Mouse (Mus musculus): ENCODE measurements around the gene Gtf2i.
A peak's percentile ranks its signal among the peaks of the same experiment; 100 is the strongest.
"Not testable (repeated sequence)": the region's sequence is repeated elsewhere in the genome, so short reads cannot be mapped to it uniquely, and the experiment has no call there.

Gtf2i gene

DNA sequence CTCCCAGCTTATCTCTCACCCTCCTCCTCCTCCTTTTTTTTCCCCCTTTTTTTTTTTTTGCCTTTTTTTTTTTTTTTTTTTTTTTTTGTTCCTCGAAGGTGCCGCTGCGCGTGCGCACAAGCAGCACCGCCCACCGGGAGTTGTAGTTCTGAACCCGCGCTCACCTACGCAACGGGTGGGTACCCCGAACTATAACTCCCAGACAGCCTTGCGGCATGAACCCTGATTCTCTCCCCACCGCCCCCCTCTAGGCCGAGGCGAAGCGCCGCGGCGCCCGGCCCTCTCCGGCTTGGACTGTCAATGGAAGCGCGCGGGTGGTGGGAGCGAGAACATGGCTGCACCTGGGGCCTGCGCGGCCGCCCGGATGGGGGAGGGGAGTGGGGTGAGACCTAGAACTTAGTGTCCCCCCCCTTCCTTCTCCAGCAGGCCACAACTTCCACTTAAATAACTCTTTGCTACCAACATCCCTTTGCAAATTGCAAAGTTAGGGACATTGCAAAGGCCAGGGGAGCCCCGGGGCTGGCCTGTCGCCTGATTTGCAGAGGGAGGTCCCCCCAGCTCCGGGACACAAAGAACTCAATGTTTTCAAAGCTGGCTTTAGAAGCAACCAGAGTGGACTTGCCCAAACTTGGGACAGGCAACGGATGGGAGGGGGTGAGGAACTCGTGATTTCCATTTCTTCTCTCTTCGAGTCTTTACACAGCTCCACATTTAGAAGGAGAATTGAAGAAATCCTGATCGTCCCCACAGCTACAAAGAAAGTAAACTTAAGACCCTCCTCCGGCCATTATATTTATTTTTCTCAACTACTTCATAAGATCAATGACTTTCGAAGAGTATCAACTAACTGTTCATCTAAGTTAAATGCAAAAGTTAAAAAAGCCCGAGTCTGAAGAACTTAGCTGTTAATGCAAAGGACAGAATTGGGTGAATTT lies at the start of gene Gtf2i:
Gtf2i (minus strand) TSS at position 73 of the 935 bp plus-strand sequence.
- DNase-seq, result peak; percentile 97 to 98

GRCm38 (mm10) chr5:134359101-134359500 lies 44.5 kb upstream of the Gtf2i start:
- DNase-seq, result no peak

- not testable (repeated sequence) for DNase-seq
These were observed 40.8 kb upstream of the Gtf2i start for GRCm38 (mm10) chr5:134355372-134355771.

DNA sequence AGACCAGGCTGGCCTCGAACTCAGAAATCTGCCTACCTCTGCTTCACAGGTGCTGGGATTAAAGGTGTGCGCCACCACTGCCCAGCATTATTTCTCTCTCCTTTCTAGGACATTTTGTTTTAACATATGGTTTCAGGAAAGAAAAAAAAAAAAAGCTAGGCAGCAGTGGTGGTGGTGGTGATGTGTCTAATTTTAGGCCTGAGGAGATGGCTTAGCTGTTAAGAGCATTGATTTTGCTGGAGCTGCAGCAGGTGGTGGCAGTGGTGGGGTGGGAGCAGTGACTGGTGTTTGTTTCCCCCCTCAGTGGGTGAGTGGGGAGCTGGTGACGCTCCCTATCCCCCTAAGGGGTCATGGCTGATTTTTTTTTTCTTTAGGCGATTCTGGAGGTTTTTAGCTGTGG lies 38.6 kb upstream of the Gtf2i start:
- no peak for DNase-seq

DNA sequence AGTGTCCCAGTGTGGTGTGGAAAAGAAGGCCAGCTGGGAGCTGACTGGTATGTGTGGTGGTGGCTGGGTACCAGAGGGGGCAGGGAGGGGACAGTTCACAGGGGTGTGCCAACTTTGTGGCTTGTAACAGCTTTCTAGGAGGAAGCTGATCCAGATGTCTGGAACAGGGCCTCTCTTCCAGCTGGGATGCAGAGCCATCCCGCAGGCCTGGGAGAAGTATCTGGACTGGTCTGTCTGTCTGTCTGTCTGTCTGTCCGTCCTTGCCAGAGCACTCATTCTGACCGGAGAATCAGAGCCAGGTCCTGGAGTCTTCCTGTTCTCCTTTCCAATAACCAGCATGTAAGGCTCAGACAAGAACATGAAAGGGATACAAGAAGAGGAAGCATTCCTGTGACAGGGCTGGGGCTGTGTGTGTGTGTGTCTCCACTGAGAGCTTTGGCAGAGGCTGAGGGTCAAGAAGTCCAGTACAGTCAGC lies 38.0 kb upstream of the Gtf2i start:
- no peak for DNase-seq

- peak in 1 of 2 experiments; percentile 28 for DNase-seq
These were observed 36.1 kb upstream of the Gtf2i start for GRCm38 (mm10) chr5:134350660-134351059.

- peak in 1 of 2 experiments; percentile 29 for DNase-seq
These were observed 32.5 kb upstream of the Gtf2i start for GRCm38 (mm10) chr5:134347066-134347465.

GRCm38 (mm10) chr5:134345449-134345848 lies 30.9 kb upstream of the Gtf2i start:
- DNase-seq, result peak in 1 of 2 experiments; percentile 61

DNA sequence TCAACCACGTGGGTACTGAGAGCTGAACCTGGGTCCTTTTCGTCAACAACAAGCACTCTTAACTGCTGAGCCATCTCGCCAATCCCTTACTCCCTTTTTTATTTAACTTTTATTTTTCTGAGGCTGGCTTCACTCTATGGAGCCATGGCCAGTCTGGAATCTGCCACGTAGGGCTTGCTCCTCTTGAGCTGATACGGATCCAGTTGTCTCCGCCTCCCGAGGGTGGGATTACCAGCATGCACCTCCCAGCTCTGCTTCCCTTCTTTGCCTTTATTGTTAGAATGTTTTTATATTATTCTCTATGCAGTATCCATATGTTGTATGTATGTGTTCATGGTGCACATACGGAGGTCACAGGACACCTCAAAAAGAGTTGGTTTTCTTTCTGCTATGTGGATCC lies 29.5 kb upstream of the Gtf2i start:
- DNase-seq, result no peak

DNA sequence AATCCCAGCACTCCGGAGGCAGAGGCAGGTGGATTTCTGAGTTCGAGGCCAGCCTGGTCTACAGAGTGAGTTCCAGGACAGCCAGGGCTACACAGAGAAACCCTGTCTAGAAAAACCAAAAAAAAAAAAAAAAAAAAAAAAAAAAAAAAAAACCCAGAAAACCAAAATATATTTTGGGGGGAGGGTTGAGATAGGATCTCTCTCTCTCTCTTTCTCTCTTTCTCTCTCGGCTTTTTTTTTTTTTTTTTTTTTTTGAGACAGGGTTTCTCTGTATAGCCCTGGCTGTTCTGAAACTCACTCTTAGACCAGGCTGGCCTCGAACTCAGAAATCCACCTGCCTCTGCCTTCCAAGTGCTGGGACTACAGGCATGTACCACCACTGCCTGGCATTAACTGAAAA lies 29.0 kb upstream of the Gtf2i start:
- not testable (repeated sequence) for DNase-seq

DNA sequence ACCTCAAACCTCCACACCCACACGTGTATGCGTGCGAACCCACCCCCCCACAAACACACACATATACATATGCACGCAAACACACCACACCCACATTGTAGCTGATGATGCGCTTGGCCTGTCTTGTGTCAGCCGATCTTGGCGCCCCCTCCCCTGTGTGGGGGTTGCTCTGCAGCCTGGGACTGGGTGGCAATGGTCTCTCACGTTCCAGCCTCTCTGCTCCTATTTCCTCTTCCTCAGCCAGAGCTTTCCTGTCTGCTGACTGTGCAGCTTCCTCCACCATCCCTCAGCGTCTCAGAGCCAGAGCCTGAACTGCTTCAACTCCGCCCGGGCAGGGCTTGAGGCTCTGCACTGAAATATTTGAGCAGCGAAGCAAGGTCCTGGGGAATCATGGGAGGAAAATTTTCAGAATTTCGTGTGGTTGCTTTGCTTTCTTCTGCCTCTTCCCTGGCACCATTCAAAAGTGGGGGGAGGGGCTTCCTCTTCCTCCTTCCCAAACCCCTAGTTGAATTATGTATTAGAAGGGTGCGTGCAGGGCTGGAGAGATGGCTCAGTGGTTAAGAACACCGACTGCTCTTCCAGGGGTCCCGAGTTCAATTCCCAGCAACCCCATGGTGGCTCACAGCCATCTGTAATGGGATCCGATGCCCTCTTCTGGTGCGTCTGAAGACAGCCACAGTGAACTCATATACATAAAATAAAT lies 28.1 kb upstream of the Gtf2i start:
- no peak for DNase-seq

DNA sequence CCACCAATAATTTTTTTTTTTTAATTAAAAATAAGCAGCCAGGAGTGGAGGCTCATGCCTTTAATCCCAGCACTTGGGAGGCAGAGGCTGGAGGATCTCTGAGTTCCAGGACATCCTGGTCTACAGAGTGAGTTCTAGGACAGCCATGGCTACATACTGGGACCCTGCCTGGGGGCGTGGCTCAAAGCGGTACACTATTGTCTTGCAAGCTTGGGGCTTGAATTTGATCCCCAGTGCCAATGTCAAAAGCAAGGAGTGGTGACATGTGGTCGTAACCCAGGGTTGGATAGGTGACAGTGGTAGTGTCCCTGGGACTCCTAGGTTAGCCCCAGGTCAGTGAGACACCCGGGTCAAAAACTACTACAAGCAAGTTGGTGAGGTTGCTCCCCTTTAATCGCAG lies 27.2 kb upstream of the Gtf2i start:
- no peak for DNase-seq

DNA sequence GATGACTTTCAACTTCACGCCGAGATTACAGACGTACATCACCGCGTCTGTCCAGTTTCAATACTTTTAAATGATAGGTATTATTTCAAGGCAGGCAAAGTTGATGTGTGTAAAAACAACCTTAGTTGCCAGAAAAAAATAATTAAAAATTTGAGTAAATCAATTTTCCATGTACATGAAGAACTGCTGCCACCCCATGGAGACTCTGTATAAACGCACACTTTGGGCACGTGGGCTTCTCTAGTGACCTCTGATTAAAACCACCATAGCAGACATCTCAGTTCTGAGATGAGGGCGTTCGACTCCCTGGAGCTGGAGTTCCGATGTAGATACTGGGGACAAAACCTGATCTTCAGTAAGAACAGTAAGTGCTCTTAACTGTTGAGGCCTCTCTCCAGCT lies 26.8 kb upstream of the Gtf2i start:
- DNase-seq, result peak; percentile 38 to 51

DNA sequence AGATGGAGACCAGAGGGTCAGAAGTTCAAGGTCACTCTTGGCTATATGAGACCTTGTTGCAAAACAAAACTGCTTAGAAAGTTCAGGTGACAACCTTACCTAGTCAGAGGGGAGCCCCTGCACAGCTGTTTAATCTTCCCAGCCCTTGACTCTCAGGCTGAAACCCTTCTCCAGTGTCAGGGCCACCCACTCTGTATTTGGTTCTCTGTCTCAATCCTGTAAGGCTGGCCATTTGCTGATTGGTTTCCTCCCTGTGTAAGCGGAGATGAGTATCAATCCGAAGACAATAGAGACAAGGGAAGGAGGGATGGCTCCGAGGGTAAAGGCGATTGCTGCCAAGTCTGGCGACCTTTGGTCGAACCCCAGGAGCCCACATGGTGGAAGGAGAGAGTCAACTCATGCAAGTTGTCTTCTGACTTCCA lies 25.6 kb upstream of the Gtf2i start:
- no peak for DNase-seq

- DNase-seq, result not testable (repeated sequence)
These were observed 22.5 kb upstream of the Gtf2i start for GRCm38 (mm10) chr5:134337012-134337411.

- peak in 1 of 2 experiments; percentile 53 for DNase-seq
These were observed 18.2 kb upstream of the Gtf2i start for GRCm38 (mm10) chr5:134332743-134333142.

DNA sequence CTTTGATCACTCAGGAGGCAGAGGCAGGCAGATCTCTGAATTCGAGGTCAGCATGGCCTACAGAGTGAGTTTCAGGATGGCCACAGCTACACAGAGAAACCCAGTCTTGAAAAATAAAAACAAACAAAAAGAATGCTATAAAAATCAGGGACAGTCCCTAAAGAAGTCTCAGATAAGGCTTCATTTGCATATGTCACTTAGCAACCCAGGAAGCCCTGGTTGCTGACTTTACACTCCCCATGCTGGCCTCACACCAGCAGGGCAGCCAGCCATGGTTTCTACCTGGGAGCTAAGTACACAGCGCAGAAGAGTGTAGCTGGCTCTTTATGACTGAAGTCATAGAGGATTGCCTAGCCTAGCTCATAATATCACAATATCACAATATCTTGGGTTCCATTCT lies 15.5 kb upstream of the Gtf2i start:
- no peak for DNase-seq

GRCm38 (mm10) chr5:134329311-134329710 lies 14.8 kb upstream of the Gtf2i start:
- no peak for DNase-seq

DNA sequence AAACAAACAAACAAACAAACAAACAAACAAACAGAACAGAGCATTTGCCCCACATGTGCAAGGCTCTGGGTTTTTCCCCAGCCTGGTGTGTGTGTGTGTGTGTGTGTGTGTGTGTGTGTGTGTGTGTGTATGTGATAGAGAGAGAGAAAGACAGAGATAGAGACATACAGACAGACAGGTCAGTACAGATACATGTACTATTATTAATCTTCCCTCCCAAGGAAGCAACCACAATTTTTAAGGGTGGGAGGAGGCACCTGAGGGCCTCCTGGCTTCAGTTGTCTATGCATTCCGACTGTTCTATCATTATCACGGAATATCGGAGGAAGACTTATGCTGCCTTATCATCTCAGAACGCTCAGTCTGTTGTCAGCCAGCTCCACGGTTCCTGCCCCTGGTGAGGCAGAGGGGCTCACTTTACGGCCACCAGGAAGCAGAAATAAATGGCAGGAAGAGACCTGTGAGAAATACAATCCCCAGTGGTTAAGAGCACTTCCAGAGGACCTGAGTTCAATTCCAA lies 14.0 kb upstream of the Gtf2i start:
- DNase-seq, result no peak

GRCm38 (mm10) chr5:134325856-134326566 lies 11.5 kb upstream of the Gtf2i start:
- DNase-seq, result no peak

- DNase-seq, result no peak
These were observed 9.3 kb upstream of the Gtf2i start for GRCm38 (mm10) chr5:134323869-134324268.

GRCm38 (mm10) chr5:134323311-134323710 lies 8.8 kb upstream of the Gtf2i start:
- DNase-seq, result no peak

DNA sequence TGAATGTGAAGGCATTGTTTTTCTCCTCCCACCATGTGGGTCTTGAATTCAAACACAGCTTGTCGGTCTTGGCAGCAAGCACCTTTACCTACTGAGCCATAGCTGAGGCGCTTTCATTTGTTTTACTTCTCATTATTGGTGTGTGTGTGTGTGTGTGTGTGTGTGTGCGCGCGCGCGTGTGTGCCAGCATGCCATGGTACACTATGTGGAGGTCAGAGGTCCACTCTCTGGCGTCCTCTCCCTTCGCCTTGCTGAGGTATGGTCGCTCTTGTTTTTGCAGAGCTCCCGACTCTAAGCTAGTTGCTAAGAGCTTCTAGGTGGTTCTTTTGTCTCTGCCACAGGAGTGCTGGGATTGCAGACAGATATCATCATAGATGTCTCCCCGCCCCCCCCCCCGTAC lies 7.8 kb upstream of the Gtf2i start:
- no peak for DNase-seq
